Mouse (Mus musculus) lung, embryonic 16.5 days (tissue): Measurements from ENCODE around the gene Tmco5. TPM values are rescaled to one million over a fixed set of nuclear protein-coding genes. Genes with fewer than 3 reads are reported as not detected.
"Not testable (repeated sequence)": the region's sequence is repeated elsewhere in the genome, so short reads cannot be mapped to it uniquely, and the experiment has no call there.

ENCODE experiments used
- ATAC-seq: fragments of 200-750 bp; cut with Nextera tagmentation; 2 replicates; pipeline ENCODE4 v1.8.0; 2017; ENCODE audit warnings: low read depth, mild to moderate bottlenecking, moderate library complexity
- H3K27ac ChIP-seq: fragments of 300-500 bp; sonication (generic); 2 replicates; pipeline ENCODE4 v1.5.1; 2014; ENCODE audit warnings: mild to moderate bottlenecking, control low read depth, low read length
- H3K27me3 ChIP-seq: fragments of 300-500 bp; sonication (generic); 2 replicates; pipeline ENCODE4 v1.6.1; 2014; ENCODE audit warnings: low read depth, low read length, mixed read lengths; ENCODE audit not compliant: control insufficient read depth, insufficient read depth
- H3K36me3 ChIP-seq: fragments of 300-500 bp; sonication (generic); 2 replicates; pipeline ENCODE4 v1.6.1; 2014; ENCODE audit warnings: low read length; ENCODE audit not compliant: control insufficient read depth, insufficient read depth
- H3K4me1 ChIP-seq: fragments of 300-500 bp; sonication (generic); replicated peaks from 2 replicates; pipeline ENCODE4 v1.6.1; 2014; ENCODE audit warnings: low read length, mixed read lengths; ENCODE audit not compliant: control insufficient read depth, insufficient read depth
- H3K4me2 ChIP-seq: fragments of 300-500 bp; sonication (generic); 2 replicates; pipeline ENCODE4 v1.6.1; 2014; ENCODE audit warnings: low read depth, low read length, control low read depth
- H3K4me3 ChIP-seq: fragments of 300-500 bp; sonication (generic); 2 replicates; pipeline ENCODE4 v1.5.1; 2014; ENCODE audit warnings: mild to moderate bottlenecking, low read length, control low read depth
- H3K9ac ChIP-seq: fragments of 300-500 bp; sonication (generic); 2 replicates; pipeline ENCODE4 v1.6.1; 2014; ENCODE audit warnings: low read length, control low read depth
- H3K9me3 ChIP-seq: fragments of 300-500 bp; sonication (generic); 2 replicates; pipeline ENCODE4 v1.6.1; 2016; ENCODE audit warnings: low read length; ENCODE audit not compliant: control insufficient read depth
- WGBS: fragments of 180-500 bp; shearing (Covaris S2); extraction: QIAGEN DNeasy Blood & Tissue Kit; methylation state at CpG from one replicate; pipeline ENCODE4 v1.1.7; 2014; 5-methylcytosine and 5-hydroxymethylcytosine counted together
- polyA plus RNA-seq: library from polyadenylated mRNA; unstranded; fragments of >200 nt; fragmentation: Nextera tagmentation; extraction: Ambion mirVana; gene quantifications from 2 replicates; pipeline ENCODE4 v1.2.1, GENCODE M21; 2015

Tmco5 gene
- polyA plus RNA-seq, 1 experiment from 2014 or later = not detected

- Histone ChIP-seq H3K27ac (no peak overlapping the region), H3K4me1 (no peaks in the 10 kb centered on the region), H3K4me3 (no peak overlapping the region), H3K9ac (no peak overlapping the region), H3K4me2 (no peak overlapping the region), H3K27me3 (no peaks in the 10 kb centered on the region), H3K36me3 (no peaks in the 10 kb centered on the region), H3K9me3 (no peaks in the 10 kb centered on the region)
- WGBS = 75% methylated on average over 4 of the region's 4 CpGs
- ATAC-seq = no peak
Measured at GRCm38 (mm10) chr2:116914636-116915035, 36.1 kb downstream of the Tmco5 start.

- Histone ChIP-seq H3K27me3 (no peaks in the 10 kb centered on the region), H3K9me3 (no peaks in the 10 kb centered on the region), H3K36me3 (no peaks in the 10 kb centered on the region), H3K4me2 (no peak overlapping the region), H3K4me3 (no peak overlapping the region), H3K4me1 (0 out of 2 replicates have a peak, but pooled peaks cover 4% of the 10 kb centered on the region), H3K9ac (no peak overlapping the region), H3K27ac (no peak overlapping the region)
- no peak for ATAC-seq
- WGBS = 60% methylated on average over 3 of the region's 3 CpGs
Measured at GRCm38 (mm10) chr2:116918598-116918997, 40.1 kb downstream of the Tmco5 start.

GRCm38 (mm10) chr2:116922580-116923500 lies 44.3 kb downstream of the Tmco5 start:
- no peak overlapping the region for H3K27ac ChIP-seq
- no peak overlapping the region for H3K4me2 ChIP-seq
- WGBS = 50% methylated on average over 9 of the region's 9 CpGs
- no peak overlapping the region for H3K9ac ChIP-seq
- H3K4me3 ChIP-seq = no peak overlapping the region
- H3K4me1 ChIP-seq = 0 out of 2 replicates have a peak, but pooled peaks cover 4% of the 10 kb centered on the region
- no peak for ATAC-seq
- no peaks in the 10 kb centered on the region for H3K36me3 ChIP-seq
- H3K9me3 ChIP-seq = no peaks in the 10 kb centered on the region
- H3K27me3 ChIP-seq = no peaks in the 10 kb centered on the region

- H3K9me3 ChIP-seq = no peaks in the 10 kb centered on the region
- no peak overlapping the region for H3K9ac ChIP-seq
- H3K4me2 ChIP-seq = no peak overlapping the region
- H3K4me1 ChIP-seq = 0 out of 2 replicates have a peak, but pooled peaks cover 4% of the 10 kb centered on the region
- ATAC-seq = no peak
- H3K27me3 ChIP-seq = no peaks in the 10 kb centered on the region
- H3K36me3 ChIP-seq = no peaks in the 10 kb centered on the region
- no peak overlapping the region for H3K27ac ChIP-seq
- 78% methylated on average over 3 of the region's 3 CpGs for WGBS
- H3K4me3 ChIP-seq = no peak overlapping the region
Measured at GRCm38 (mm10) chr2:116923684-116924083, 45.2 kb downstream of the Tmco5 start.

GRCm38 (mm10) chr2:116924292-116924691 lies 45.8 kb downstream of the Tmco5 start:
- H3K36me3 ChIP-seq = no peaks in the 10 kb centered on the region
- H3K9ac ChIP-seq = no peak overlapping the region
- no peaks in the 10 kb centered on the region for H3K27me3 ChIP-seq
- H3K9me3 ChIP-seq = no peaks in the 10 kb centered on the region
- H3K4me2 ChIP-seq = no peak overlapping the region
- 0 out of 2 replicates have a peak, but pooled peaks cover 4% of the 10 kb centered on the region for H3K4me1 ChIP-seq
- 77% methylated on average over 7 of the region's 7 CpGs for WGBS
- no peak overlapping the region for H3K4me3 ChIP-seq
- H3K27ac ChIP-seq = no peak overlapping the region
- no peak for ATAC-seq

- Histone ChIP-seq H3K27ac (no peak overlapping the region), H3K4me3 (no peak overlapping the region), H3K9ac (no peak overlapping the region), H3K4me1 (0 out of 2 replicates have a peak, but pooled peaks cover 4% of the 10 kb centered on the region), H3K36me3 (no peaks in the 10 kb centered on the region), H3K4me2 (no peak overlapping the region), H3K9me3 (no peaks in the 10 kb centered on the region), H3K27me3 (no peaks in the 10 kb centered on the region)
- ATAC-seq = no peak
- WGBS = 75% methylated on average over 5 of the region's 5 CpGs
Measured at GRCm38 (mm10) chr2:116925230-116925629, 46.7 kb downstream of the Tmco5 start.

- Histone ChIP-seq H3K9ac (no peak overlapping the region), H3K4me1 (peaks cover 2% of the 10 kb centered on the region), H3K9me3 (no peaks in the 10 kb centered on the region), H3K4me3 (no peak overlapping the region), H3K4me2 (no peak overlapping the region), H3K27me3 (no peaks in the 10 kb centered on the region), H3K36me3 (no peaks in the 10 kb centered on the region), H3K27ac (no peak overlapping the region)
- ATAC-seq = no peak
- WGBS = 72% methylated on average over 7 of the region's 7 CpGs
Measured at GRCm38 (mm10) chr2:116932218-116932617, 53.7 kb downstream of the Tmco5 start.

- H3K4me2 ChIP-seq, H3K9ac ChIP-seq, H3K36me3 ChIP-seq, H3K27ac ChIP-seq, H3K9me3 ChIP-seq, H3K27me3 ChIP-seq, H3K4me1 ChIP-seq, ATAC-seq, H3K4me3 ChIP-seq: not testable (repeated sequence)
- WGBS = 75% methylated on average over 1 of the region's 1 CpGs
Measured at GRCm38 (mm10) chr2:116934236-116934635, 55.7 kb downstream of the Tmco5 start.

GRCm38 (mm10) chr2:116934776-116935175 lies 56.3 kb downstream of the Tmco5 start:
- H3K4me2 ChIP-seq = no peak overlapping the region
- ATAC-seq = no peak; the same call in 1 of the 2 replicates
- H3K27ac ChIP-seq = no peak overlapping the region
- no peaks in the 10 kb centered on the region for H3K27me3 ChIP-seq
- no peaks in the 10 kb centered on the region for H3K36me3 ChIP-seq
- H3K4me1 ChIP-seq = peaks cover 2% of the 10 kb centered on the region
- H3K9me3 ChIP-seq = no peaks in the 10 kb centered on the region
- no peak overlapping the region for H3K9ac ChIP-seq
- H3K4me3 ChIP-seq = no peak overlapping the region
